Mouse (Mus musculus): ENCODE results near the gene Dnah3.

DNA sequence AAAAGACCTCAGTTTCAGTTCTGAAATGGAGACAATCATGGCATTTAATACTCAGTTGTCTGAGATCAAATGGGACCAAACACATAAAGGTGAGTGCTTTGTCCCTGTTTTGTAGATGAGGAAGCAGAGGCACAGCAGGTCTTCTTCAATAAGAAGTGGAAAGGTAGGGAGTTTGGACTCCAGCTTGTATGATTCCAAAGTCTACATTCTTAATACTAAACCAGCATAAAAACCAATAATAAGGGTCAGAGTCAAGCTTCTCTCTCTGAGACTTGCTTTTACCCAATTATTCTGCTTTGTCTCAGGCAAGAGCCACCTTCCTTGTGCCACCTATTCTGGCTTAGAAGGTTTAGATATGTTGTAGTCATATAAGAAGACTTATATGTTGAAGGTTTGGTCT, 116.5 kb downstream of the Dnah3 start:
- TF ChIP-seq POLR2A (IDR thresholded peaks at IDR 0.05; ENCODE audit: insufficient read depth, low read depth, low read length) = no peak
- TF ChIP-seq CTCF (IDR thresholded peaks at IDR 0.05; ENCODE audit: insufficient read depth, low read depth, low read length) = no peak

Data from olfactory bulb, adult 2 months (tissue).